Mouse (Mus musculus): Measurements from ENCODE around the gene Oit3. TPM values are rescaled to one million over a fixed set of nuclear protein-coding genes. Genes with fewer than 3 reads are reported as not detected.

The Oit3 gene
- polyA plus RNA-seq, 1 experiment, result not detected

DNA sequence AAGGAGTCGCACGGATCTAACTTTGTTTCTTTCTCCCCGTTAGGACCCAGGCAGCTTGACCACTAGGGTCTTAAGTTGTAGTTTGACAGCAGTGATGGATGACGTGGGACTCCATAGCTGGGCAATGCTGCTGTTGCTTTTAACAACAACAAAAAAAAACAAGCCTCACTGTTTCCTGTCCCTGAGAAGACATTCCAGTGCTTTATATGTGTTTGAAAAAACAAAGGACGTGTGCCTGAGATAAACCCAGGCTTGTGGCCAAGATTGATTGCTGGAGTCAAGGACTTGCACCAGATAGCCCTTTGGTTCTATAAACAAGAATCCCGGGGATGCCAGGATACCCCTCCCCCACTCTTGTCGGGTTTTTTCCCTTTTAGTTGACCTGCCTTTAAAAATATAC is 1.6 kb upstream of the Oit3 start:
- 20% methylated on average over 7 of the region's 7 CpGs for WGBS
- Histone ChIP-seq H3K4me1 (ENCODE audit: control insufficient read depth, insufficient read depth, low read length) (no peaks in the 10 kb centered on the region), H3K27ac (ENCODE audit: control insufficient read depth, insufficient read depth, low read depth, low read length, poor library complexity) (no peak overlapping the region), H3K4me3 (replicated peaks; ENCODE audit: control insufficient read depth, low read depth, low read length) (no peak overlapping the region)
- TF ChIP-seq CTCF (IDR thresholded peaks at IDR 0.05; ENCODE audit: control insufficient read depth, insufficient read depth, low read length) (no peak), POLR2A (IDR thresholded peaks at IDR 0.05; ENCODE audit: borderline replicate concordance, control insufficient read depth, low read depth, low read length) (no peak)

DNA sequence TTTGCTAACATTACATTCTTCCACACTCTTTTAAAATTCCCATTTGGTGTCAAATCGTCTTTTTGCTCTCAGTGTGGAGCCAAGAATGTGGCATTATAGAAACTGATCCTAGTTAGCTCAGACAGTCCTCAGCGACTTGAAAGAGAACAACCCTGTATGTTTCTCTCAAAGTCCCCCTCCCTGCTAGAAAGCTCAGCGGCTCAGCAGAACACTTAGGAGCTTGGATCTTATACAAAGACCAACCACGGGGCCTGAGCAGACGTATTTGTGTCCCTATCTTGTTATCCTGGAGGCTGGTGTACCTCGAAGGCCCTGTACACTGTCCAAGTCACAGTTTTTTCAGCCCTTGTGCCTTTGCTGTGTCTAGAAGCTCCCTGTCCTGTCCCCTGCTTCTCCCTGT is 1.4 kb downstream of the Oit3 start:
- Histone ChIP-seq H3K4me1 (ENCODE audit: control insufficient read depth, insufficient read depth, low read length) (no peaks in the 10 kb centered on the region), H3K27ac (ENCODE audit: control insufficient read depth, insufficient read depth, low read depth, low read length, poor library complexity) (no peak overlapping the region), H3K4me3 (replicated peaks; ENCODE audit: control insufficient read depth, low read depth, low read length) (no peak overlapping the region)
- WGBS, result 71% methylated on average over 6 of the region's 6 CpGs
- TF ChIP-seq POLR2A (IDR thresholded peaks at IDR 0.05; ENCODE audit: borderline replicate concordance, control insufficient read depth, low read depth, low read length) (no peak), CTCF (IDR thresholded peaks at IDR 0.05; ENCODE audit: control insufficient read depth, insufficient read depth, low read length) (no peak)

DNA sequence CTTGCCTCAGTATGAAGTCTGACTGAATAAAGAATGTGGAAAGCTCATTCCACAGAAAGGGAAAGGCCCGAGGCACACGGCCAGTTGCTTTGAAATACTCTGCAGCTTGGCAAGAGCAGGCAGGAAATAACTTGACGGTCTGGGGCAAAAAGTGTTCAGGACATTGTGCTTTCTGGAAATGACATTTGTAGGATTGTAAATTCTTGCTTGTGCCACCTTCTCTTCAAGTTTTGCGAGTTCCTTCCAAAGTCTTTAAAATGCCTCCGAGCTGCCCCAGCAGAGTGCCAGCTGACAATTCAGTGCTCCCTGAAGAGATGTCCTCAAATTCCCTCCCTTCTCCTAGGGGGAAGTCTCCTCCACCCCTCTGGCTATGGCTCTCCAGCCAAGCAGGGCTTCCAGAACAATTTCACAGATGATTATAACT is 2.1 kb downstream of the Oit3 start:
- Histone ChIP-seq H3K4me1 (ENCODE audit: control insufficient read depth, insufficient read depth, low read length) (no peaks in the 10 kb centered on the region), H3K27ac (ENCODE audit: control insufficient read depth, insufficient read depth, low read depth, low read length, poor library complexity) (no peak overlapping the region), H3K4me3 (replicated peaks; ENCODE audit: control insufficient read depth, low read depth, low read length) (no peak overlapping the region)
- WGBS, result 45% methylated on average over 5 of the region's 5 CpGs
- TF ChIP-seq POLR2A (IDR thresholded peaks at IDR 0.05; ENCODE audit: borderline replicate concordance, control insufficient read depth, low read depth, low read length) (no peak), CTCF (IDR thresholded peaks at IDR 0.05; ENCODE audit: control insufficient read depth, insufficient read depth, low read length) (no peak)

DNA sequence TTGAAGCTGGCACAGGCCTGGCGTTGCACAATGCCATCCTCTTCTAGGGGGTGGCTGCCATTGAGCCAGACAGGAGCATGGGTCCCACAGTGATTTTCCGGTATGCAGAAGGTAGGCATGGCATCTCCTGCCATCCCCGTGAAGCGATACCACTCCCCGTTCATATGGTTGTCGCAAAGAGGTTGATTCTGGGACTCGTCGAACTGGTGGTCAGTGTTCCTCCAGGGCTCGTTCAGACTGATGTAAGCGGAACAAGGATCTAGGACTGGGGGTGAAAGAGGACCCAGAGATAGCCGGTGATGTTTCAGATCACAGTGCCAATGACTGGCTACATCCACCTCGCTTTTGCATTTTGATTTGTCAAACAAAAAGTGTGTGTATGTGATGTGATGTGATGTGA is 2.9 kb downstream of the Oit3 start:
- H3K27ac ChIP-seq (ENCODE audit: control insufficient read depth, insufficient read depth, low read depth, low read length, poor library complexity), result no peak overlapping the region
- H3K4me3 ChIP-seq (replicated peaks; ENCODE audit: control insufficient read depth, low read depth, low read length), result no peak overlapping the region
- WGBS, result 86% methylated on average over 12 of the region's 12 CpGs
- H3K4me1 ChIP-seq (ENCODE audit: control insufficient read depth, insufficient read depth, low read length), result no peaks in the 10 kb centered on the region
- no peak for TF ChIP-seq POLR2A (IDR thresholded peaks at IDR 0.05; ENCODE audit: borderline replicate concordance, control insufficient read depth, low read depth, low read length)
- TF ChIP-seq CTCF (IDR thresholded peaks at IDR 0.05; ENCODE audit: control insufficient read depth, insufficient read depth, low read length), result no peak

DNA sequence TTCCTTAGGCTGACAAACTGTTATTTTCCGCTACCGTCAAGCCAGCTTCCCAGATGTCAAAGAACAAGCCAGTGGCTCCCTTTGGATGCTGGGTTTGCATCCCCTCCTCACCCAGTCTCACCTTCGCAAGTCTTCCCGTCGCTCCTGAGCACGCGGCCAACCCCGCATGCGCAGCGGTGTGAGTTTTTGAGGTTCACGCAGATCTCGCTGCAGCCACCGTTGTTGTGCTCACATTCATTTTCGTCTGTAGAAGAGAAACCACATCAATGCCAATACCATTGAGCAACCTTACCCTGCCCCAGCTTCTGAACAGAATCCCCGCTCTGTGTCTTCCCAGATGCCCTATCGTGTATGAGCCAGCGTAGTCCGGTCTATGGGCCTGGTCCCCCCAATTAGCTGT is 5.8 kb downstream of the Oit3 start:
- 91% methylated on average over 18 of the region's 18 CpGs for WGBS
- peaks cover 2% of the 10 kb centered on the region; the same call in 1 of the 2 replicates for H3K4me1 ChIP-seq (ENCODE audit: control insufficient read depth, insufficient read depth, low read length)
- TF ChIP-seq POLR2A (IDR thresholded peaks at IDR 0.05; ENCODE audit: borderline replicate concordance, control insufficient read depth, low read depth, low read length) (no peak), CTCF (IDR thresholded peaks at IDR 0.05; ENCODE audit: control insufficient read depth, insufficient read depth, low read length) (no peak)
- H3K27ac ChIP-seq (ENCODE audit: control insufficient read depth, insufficient read depth, low read depth, low read length, poor library complexity), result no peak overlapping the region
- H3K4me3 ChIP-seq (replicated peaks; ENCODE audit: control insufficient read depth, low read depth, low read length), result no peak overlapping the region

DNA sequence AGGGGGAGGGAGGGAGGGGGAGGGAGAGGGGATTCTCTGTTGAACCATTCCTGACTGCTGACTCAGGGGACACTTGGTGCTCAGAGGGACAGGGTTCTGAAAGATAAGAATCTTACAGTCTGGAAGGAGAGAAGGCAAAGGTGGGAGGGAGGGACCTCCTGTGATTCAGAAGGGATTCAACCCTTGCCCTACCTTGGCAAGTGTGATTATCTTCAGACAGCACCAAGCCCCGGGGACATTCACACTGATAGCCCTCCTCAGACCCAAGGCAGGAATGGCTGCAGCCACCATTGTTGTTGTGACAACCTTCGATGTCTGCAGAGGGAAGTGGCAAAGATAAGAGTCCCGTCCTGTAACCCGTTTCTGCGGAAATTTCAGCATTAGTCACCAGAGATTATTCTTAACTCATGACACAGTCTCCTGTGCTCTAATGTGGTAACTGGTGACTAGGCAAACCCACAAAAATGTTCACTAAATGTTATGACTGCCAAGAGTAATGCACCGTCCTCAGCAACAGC is 10.8 kb downstream of the Oit3 start:
- under 1% methylated on average over 6 of the region's 6 CpGs for WGBS
- TF ChIP-seq POLR2A (IDR thresholded peaks at IDR 0.05; ENCODE audit: borderline replicate concordance, control insufficient read depth, low read depth, low read length) (no peak), CTCF (IDR thresholded peaks at IDR 0.05; ENCODE audit: control insufficient read depth, insufficient read depth, low read length) (no peak)
- peaks cover 2% of the 10 kb centered on the region; the same call in 1 of the 2 replicates for H3K4me1 ChIP-seq (ENCODE audit: control insufficient read depth, insufficient read depth, low read length)
- H3K27ac ChIP-seq (ENCODE audit: control insufficient read depth, insufficient read depth, low read depth, low read length, poor library complexity), result no peak overlapping the region
- no peak overlapping the region for H3K4me3 ChIP-seq (replicated peaks; ENCODE audit: control insufficient read depth, low read depth, low read length)

DNA sequence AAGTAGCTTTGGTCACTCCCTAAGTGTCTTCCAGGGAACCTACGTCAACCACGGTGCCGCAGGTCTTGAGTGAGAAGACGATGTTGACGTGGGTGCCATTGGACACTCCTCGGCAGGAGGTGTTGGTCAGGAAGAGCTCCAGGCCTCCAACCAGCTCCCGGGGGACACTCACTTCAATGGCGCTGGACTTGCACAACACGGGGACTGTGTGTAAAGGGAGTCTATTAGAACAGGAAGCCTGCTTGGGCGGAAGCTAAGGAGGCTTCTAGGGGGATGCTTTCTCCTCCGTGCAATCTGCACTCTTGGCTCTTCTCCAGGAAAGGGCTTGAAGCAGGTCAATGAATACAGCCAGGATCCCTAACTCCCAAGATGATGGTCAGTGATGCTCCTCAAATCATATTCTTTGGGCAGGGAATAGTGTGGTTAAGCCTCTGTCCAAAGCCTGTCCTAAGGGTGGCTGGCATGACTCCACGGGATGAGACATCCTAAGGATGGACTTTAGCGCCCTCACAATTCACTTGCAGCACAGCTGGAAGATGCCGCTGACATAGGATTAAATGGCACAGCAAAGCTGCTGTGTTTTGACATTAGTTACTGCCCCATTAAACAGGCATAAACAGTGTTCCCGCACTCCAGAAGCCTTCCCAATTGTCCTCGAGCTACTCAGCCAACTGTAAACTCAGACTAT is 12.0 kb downstream of the Oit3 start:
- TF ChIP-seq CTCF (IDR thresholded peaks at IDR 0.05; ENCODE audit: control insufficient read depth, insufficient read depth, low read length) (no peak), POLR2A (IDR thresholded peaks at IDR 0.05; ENCODE audit: borderline replicate concordance, control insufficient read depth, low read depth, low read length) (no peak)
- no peak overlapping the region for H3K27ac ChIP-seq (ENCODE audit: control insufficient read depth, insufficient read depth, low read depth, low read length, poor library complexity)
- peaks cover 2% of the 10 kb centered on the region; the same call in 1 of the 2 replicates for H3K4me1 ChIP-seq (ENCODE audit: control insufficient read depth, insufficient read depth, low read length)
- 70% methylated on average over 16 of the region's 16 CpGs for WGBS
- H3K4me3 ChIP-seq (replicated peaks; ENCODE audit: control insufficient read depth, low read depth, low read length), result no peak overlapping the region

DNA sequence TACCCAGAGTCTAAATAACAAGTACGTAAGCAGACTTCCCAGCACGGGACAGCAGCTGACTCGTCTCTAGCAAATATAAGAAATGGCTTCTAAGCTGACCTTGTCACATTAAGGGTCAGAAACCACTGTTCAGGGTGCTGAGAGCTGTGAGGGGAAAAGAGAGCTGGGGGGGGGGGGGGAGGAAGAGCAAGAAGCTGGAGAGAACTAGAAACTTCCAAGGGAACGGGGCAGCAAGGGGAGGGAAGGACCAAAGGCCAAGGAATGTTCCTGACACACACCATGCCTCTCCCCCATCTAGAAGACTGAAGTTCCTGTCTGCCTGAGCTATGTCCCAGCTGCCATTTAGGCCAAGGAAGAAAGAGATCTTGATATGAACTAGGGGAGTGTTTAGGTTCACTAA is 15.2 kb downstream of the Oit3 start:
- Histone ChIP-seq H3K4me1 (ENCODE audit: control insufficient read depth, insufficient read depth, low read length) (no peaks in the 10 kb centered on the region), H3K27ac (ENCODE audit: control insufficient read depth, insufficient read depth, low read depth, low read length, poor library complexity) (no peak overlapping the region), H3K4me3 (replicated peaks; ENCODE audit: control insufficient read depth, low read depth, low read length) (no peak overlapping the region)
- TF ChIP-seq POLR2A (IDR thresholded peaks at IDR 0.05; ENCODE audit: borderline replicate concordance, control insufficient read depth, low read depth, low read length), result no peak
- TF ChIP-seq CTCF (IDR thresholded peaks at IDR 0.05; ENCODE audit: control insufficient read depth, insufficient read depth, low read length), result no peak
- WGBS, result 82% methylated on average over 4 of the region's 4 CpGs

Measured in bone marrow, adult 2 months (tissue).